In the genomic region with DNA sequence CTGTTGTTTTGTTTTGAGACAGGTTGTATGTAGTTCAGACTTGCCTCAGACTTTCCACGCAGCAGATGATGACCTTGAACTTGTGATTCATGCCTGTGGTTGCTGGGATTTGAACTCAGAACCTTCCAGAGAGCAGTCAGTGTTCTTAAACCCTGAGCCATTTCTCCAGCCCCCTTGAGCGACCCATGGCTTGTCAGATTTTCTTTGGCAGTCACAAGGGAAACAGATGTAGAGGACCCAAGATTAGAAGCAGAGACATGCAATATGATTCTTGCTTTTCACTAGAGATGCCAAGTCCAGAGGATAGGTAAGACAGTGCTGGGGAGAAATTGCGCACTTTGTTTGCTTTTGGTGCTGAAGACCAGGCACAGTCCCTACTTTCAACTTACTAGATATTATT, we compare ENCODE assay signal across 8 mouse cellular contexts. TPM values are rescaled to one million over a fixed set of nuclear protein-coding genes. Genes with fewer than 3 reads are reported as not detected.
A peak's percentile ranks its signal among the peaks of the same experiment; 100 is the strongest.
DNase-seq lines count a peak whose midpoint lies in the region; ATAC-seq and TF ChIP-seq lines count a peak whose summit lies in the region.

TSS of gene Cenpt (minus strand) at position 101 of the 400 bp plus-strand sequence.

- ATAC-seq in CD4-positive, CD25-positive, alpha-beta regulatory T cell, adult 4 months = no peak
- no peak for ATAC-seq in erythroid progenitor cell, adult 5-6 weeks (replicated peaks; ENCODE audit: low FRiP score, poor library complexity, severe bottlenecking)
- ATAC-seq in midbrain, embryonic 16.5 days = no peak

- peaks cover 9% of the 10 kb centered on the region for H3K4me1 ChIP-seq in heart, adult 2 months (ENCODE audit: control insufficient read depth, insufficient read depth, low read length)
- H3K4me1 ChIP-seq in midbrain, embryonic 16.5 days (ENCODE audit: control insufficient read depth, insufficient read depth, low read length) = peaks cover 35% of the 10 kb centered on the region

- no peaks in the 10 kb centered on the region for H3K27me3 ChIP-seq in heart, adult 2 months (ENCODE audit: control insufficient read depth, insufficient read depth, low read length)
- H3K27me3 ChIP-seq in midbrain, embryonic 16.5 days (ENCODE audit: control insufficient read depth, insufficient read depth, low read depth, low read length) = no peaks in the 10 kb centered on the region

- intact Hi-C loops in heart, adult 2 months (cut with DNase I) = loop anchor here (2.0 to 5.0 kb wide), 4 partner anchors 26 to 159 kb away; partner anchors contain the start of genes Ctrl, Ddx28, Ranbp10 and Tsnaxip1

- 87% methylated on average over 3 of the region's 3 CpGs for WGBS in heart, adult 2 months
- 87% methylated on average over 3 of the region's 3 CpGs for WGBS in midbrain, embryonic 16.5 days

- H3K4me2 ChIP-seq in midbrain, embryonic 16.5 days (ENCODE audit: low read length) = 0 out of 2 replicates have a peak within 1 kb of the TSS, but pooled peaks have one; percentile 83

- H3K4me3 ChIP-seq in heart, adult 2 months = no peak within 1 kb of the TSS
- peak within 1 kb of the TSS; percentile 77; the same call in 1 of the 2 replicates for H3K4me3 ChIP-seq in midbrain, embryonic 16.5 days (ENCODE audit: low read depth, low read length)

- no peak for TF ChIP-seq POLR2A in heart, adult 2 months (IDR thresholded peaks at IDR 0.05; ENCODE audit: insufficient read depth, low read depth, low read length)

- H3K9ac ChIP-seq in heart, adult 2 months (ENCODE audit: low read depth, low read length) = no peak within 1 kb of the TSS
- no peak within 1 kb of the TSS for H3K9ac ChIP-seq in midbrain, embryonic 16.5 days (ENCODE audit: low read depth, low read length)

- no peak for DNase-seq in heart, adult 2 months
- no peak for DNase-seq in heart, adult 18-20 months
- DNase-seq in layer of hippocampus, postnatal 36 days = no peak
- DNase-seq in retina, embryonic 14.5 days (ENCODE audit: low spot score) = no peak
- DNase-seq in kidney, postnatal 36 days = no peak

- H3K36me3 ChIP-seq in heart, adult 2 months (ENCODE audit: control insufficient read depth, insufficient read depth, low read length) = peaks cover 7% of the 10 kb centered on the region
- H3K36me3 ChIP-seq in midbrain, embryonic 16.5 days (ENCODE audit: control insufficient read depth, insufficient read depth, low read length) = peaks cover 4% of the 10 kb centered on the region; the same call in 1 of the 2 replicates

- H3K79me2 ChIP-seq in heart, adult 2 months (replicated peaks; ENCODE audit: control insufficient read depth, insufficient read depth, low read length) = no peaks in the 10 kb centered on the region

- no peak for TF ChIP-seq CTCF in heart, adult 2 months (IDR thresholded peaks at IDR 0.05)

- TF ChIP-seq EP300 in heart, adult 2 months (IDR thresholded peaks at IDR 0.05; ENCODE audit: insufficient read depth, low read depth, low read length) = no peak

- H3K9me3 ChIP-seq in midbrain, embryonic 16.5 days (replicated peaks; ENCODE audit: control insufficient read depth, low read length, poor library complexity, severe bottlenecking) = no peaks in the 10 kb centered on the region

- H3K27ac ChIP-seq in heart, adult 2 months = peak within 1 kb of the TSS; percentile 53
- H3K27ac ChIP-seq in midbrain, embryonic 16.5 days (ENCODE audit: low read length) = no peak within 1 kb of the TSS

RNA-seq across cellular contexts. Expression of gene Cenpt, which starts in this region (rescaled TPM):
- total RNA-seq in heart, adult 2 months (2021) = 1 to 10 TPM; 2.3 to 2.7 TPM
- polyA plus RNA-seq in heart, adult 2 months (2012; rRNA removed) = 6.0 and 6.4 TPM in 2 replicates
- total RNA-seq in heart, adult 18-20 months (2021) = 1 to 10 TPM; 2.2 to 2.5 TPM
- polyA plus RNA-seq in CD4-positive, CD25-positive, alpha-beta regulatory T cell, adult 4 months (2017; shearing (Covaris generic)) = 10 to 100 TPM; 14.1 to 23.3 TPM
- 57.0 and 57.3 TPM in 2 replicates for total RNA-seq in erythroid progenitor cell, adult 5-6 weeks (2015; ENCODE audit: low replicate concordance)
- 55.2 and 94.3 TPM in 2 replicates for total RNA-seq in erythroid progenitor cell, adult 5-6 weeks (2017; ENCODE audit: low replicate concordance)
- total RNA-seq in layer of hippocampus, postnatal 36 days (2021) = 10 to 100 TPM; 14.2 to 15.2 TPM
- 45.9 and 59.5 TPM in 2 replicates for polyA plus RNA-seq in midbrain, embryonic 16.5 days (2015; fragmentation: Nextera tagmentation; extraction: Ambion mirVana)

Comparison
In these comparisons a context has a peak if more than half of its experiments do, and no peak if none do; other contexts are left out.
1. RNA of gene Cenpt (total RNA-seq): 55.2 to 94.3 TPM in erythroid progenitor cell, adult 5-6 weeks and 14.2 to 15.2 TPM in layer of hippocampus, postnatal 36 days; 2.3 to 2.7 TPM in heart, adult 2 months and 2.2 to 2.5 TPM in heart, adult 18-20 months; every median in the first group is over 4 times any median in the second.